Mouse (Mus musculus) heart, postnatal 0 days (tissue): ENCODE measurements around the gene Mdga1. TPM values are rescaled to one million over a fixed set of nuclear protein-coding genes. Genes with fewer than 3 reads are reported as not detected.
A peak's percentile ranks its signal among the peaks of the same experiment; 100 is the strongest.

ENCODE experiments used
- ATAC-seq: fragments of 200-750 bp; cut with Nextera tagmentation; 2 replicates; pipeline ENCODE4 v1.8.0; 2017; ENCODE audit warnings: low read depth, moderate number of reproducible peaks, moderate library complexity; ENCODE audit not compliant: insufficient read depth
- DNase-seq: peaks from one replicate; pipeline ENCODE4 v3.0.0-alpha.2; 2016; ENCODE audit warnings: low spot score
- H3K27ac ChIP-seq: fragments of 300-500 bp; sonication (generic); 2 replicates; pipeline ENCODE4 v1.5.1; 2014; ENCODE audit warnings: low read depth, mild to moderate bottlenecking
- H3K27me3 ChIP-seq: fragments of 300-500 bp; sonication (generic); 2 replicates; pipeline ENCODE4 v1.6.1; 2014; ENCODE audit warnings: low read length, mixed read lengths; ENCODE audit not compliant: control insufficient read depth, insufficient read depth
- H3K36me3 ChIP-seq: fragments of 300-500 bp; sonication (generic); replicated peaks from 2 replicates; pipeline ENCODE4 v1.6.1; 2014; ENCODE audit warnings: low read length, mixed read lengths; ENCODE audit not compliant: control insufficient read depth, insufficient read depth
- H3K4me1 ChIP-seq: fragments of 300-500 bp; sonication (generic); 2 replicates; pipeline ENCODE4 v1.6.1; 2014; ENCODE audit warnings: antibody characterized with exemption; ENCODE audit not compliant: control insufficient read depth, insufficient read depth
- H3K4me2 ChIP-seq: fragments of 300-500 bp; sonication (generic); 2 replicates; pipeline ENCODE4 v1.6.1; 2014; ENCODE audit warnings: low read depth, mild to moderate bottlenecking, low read length, moderate library complexity
- H3K4me3 ChIP-seq: fragments of 300-500 bp; sonication (generic); 2 replicates; pipeline ENCODE4 v1.5.1; 2014; ENCODE audit warnings: low read depth, low read length
- H3K9ac ChIP-seq: fragments of 300-500 bp; sonication (generic); replicated peaks from 2 replicates; pipeline ENCODE4 v1.6.1; 2014; ENCODE audit warnings: low read depth, low read length, mixed read lengths
- H3K9me3 ChIP-seq: fragments of 300-500 bp; sonication (generic); replicated peaks from 2 replicates; pipeline ENCODE4 v1.6.1; 2016; ENCODE audit warnings: low read length; ENCODE audit not compliant: control insufficient read depth
- CTCF ChIP-seq: IDR thresholded peaks from 2 replicates; pipeline ENCODE4 v1.5.1; 2016; ENCODE audit warnings: antibody characterized with exemption, control low read depth, low read depth
- EP300 ChIP-seq: IDR thresholded peaks from 2 replicates; pipeline ENCODE4 v1.6.1; 2016; ENCODE audit warnings: antibody characterized with exemption, low read depth
- WGBS: fragments of 180-500 bp; shearing (Covaris S2); extraction: QIAGEN DNeasy Blood & Tissue Kit; methylation state at CpG from one replicate; pipeline ENCODE4 v1.1.7; 2014; 5-methylcytosine and 5-hydroxymethylcytosine counted together
- polyA plus RNA-seq: library from polyadenylated mRNA; unstranded; fragments of >200 nt; fragmentation: Nextera tagmentation; extraction: Ambion mirVana; gene quantifications from 2 replicates; pipeline ENCODE4 v1.2.1, GENCODE M21; 2015
- total RNA-seq: library from RNA; depleted of rRNA; stranded (reverse); fragments of >200 nt; gene quantifications from 2 replicates; pipeline ENCODE4 v1.2.3, GENCODE M21; 2014; ENCODE audit warnings: low replicate concordance

Mdga1 gene
- total and polyA plus RNA-seq, 2 experiments from 2014 or later: 4.9 to 9.5 TPM

DNA sequence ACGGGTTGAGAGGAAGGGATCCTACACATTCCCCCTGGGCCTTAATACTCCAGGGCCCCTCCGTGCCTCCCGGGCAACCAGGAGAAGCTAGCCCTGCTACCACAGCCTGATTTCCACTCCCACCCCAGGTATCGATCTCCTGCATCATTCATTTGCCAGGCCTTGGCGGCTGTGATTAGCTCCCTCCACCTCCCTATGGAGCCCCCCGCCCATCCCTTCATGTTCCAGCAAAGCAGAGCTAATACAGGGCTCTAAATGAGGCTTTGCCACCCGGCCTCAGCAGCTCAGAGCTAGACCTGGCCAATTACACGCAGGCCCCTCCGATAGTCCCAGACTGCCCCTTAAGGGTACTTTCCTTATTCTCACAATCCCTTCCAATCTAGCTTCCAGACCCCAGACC, 86.5 kb downstream of the Mdga1 start:
- 61% methylated on average over 9 of the region's 9 CpGs for WGBS
- Histone ChIP-seq H3K4me3 (no peak overlapping the region), H3K9ac (no peak overlapping the region), H3K27me3 (peaks cover 17% of the 10 kb centered on the region; the same call in 1 of the 2 replicates), H3K4me1 (no peaks in the 10 kb centered on the region), H3K36me3 (no peaks in the 10 kb centered on the region), H3K4me2 (no peak overlapping the region), H3K27ac (no peak overlapping the region), H3K9me3 (no peaks in the 10 kb centered on the region)
- TF ChIP-seq EP300 (no peak), CTCF (no peak)
- DNase-seq: no peak
- ATAC-seq: no peak

DNA sequence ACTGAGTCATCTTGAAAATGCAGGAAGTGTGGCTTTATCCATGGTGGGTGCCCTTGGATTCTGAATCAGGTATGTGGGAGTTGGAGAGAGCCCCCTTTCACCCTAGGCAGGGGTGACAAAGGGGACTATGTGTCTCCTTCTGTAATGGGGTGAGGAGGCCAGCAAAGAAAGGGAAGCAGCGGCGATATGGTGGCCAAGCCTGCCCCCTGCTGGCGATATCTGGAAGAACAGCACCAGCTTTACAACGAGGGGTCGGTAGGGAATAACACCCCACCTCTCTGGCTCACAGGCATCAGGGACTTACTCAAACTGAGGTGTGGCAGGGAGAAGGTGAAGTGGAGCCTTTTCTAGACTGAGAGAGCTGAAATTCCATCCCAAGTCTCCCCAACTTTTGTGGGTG, 87.0 kb downstream of the Mdga1 start:
- Histone ChIP-seq H3K9me3 (no peaks in the 10 kb centered on the region), H3K9ac (no peak overlapping the region), H3K4me3 (no peak overlapping the region), H3K4me1 (no peaks in the 10 kb centered on the region), H3K36me3 (no peaks in the 10 kb centered on the region), H3K27me3 (peaks cover 17% of the 10 kb centered on the region; the same call in 1 of the 2 replicates), H3K27ac (no peak overlapping the region), H3K4me2 (no peak overlapping the region)
- ATAC-seq (no peak), DNase-seq (peak; percentile 60)
- TF ChIP-seq EP300 (no peak), CTCF (peak; percentile 87)
- 3% methylated on average over 5 of the region's 5 CpGs for WGBS

DNA sequence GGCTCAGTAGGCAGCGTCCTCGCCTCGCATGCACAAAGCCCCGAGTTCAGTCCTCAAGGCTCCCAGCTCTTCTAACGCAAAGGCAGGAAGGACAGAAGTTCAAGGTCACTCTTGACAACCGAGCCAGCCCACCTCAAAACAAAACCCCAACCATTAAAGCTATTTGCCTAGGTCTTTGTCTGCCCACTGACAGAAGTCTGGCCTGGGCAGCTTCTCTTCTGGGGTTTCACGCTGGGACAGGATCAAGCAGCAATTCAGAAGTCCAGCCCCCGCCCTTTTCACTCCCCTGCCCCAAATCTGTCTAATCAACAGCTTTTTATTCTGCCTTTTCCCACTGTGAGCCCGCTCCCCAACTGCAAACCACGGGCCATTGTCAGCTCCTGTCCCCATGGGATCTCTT, 89.6 kb downstream of the Mdga1 start:
- H3K27ac ChIP-seq: no peak overlapping the region
- no peak overlapping the region for H3K4me2 ChIP-seq
- no peak overlapping the region for H3K9ac ChIP-seq
- WGBS: 70% methylated on average over 10 of the region's 10 CpGs
- TF ChIP-seq CTCF (no peak), EP300 (no peak)
- DNase-seq: no peak
- H3K4me1 ChIP-seq: no peaks in the 10 kb centered on the region
- H3K27me3 ChIP-seq: peaks cover 17% of the 10 kb centered on the region; the same call in 1 of the 2 replicates
- ATAC-seq: no peak
- no peaks in the 10 kb centered on the region for H3K9me3 ChIP-seq
- H3K4me3 ChIP-seq: no peak overlapping the region
- no peaks in the 10 kb centered on the region for H3K36me3 ChIP-seq

DNA sequence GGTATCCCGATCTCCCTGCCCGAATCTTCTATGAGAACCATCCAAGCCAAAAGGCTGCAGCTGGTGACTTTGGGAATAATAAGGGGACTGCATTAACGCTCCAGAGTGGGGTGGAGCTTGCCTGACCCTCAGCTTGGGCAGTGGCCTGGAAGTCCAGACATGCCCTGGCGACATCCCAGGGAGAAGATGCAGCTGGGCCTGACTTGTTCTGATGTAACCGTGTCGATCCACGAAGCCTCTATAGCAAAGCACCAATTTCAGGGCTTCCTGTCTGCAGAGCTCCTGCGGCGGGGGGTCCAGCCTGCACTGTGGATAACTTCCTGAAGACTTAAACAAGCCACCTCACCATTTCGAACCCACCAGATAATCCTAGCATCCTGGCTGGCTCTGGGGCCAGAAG, 90.9 kb downstream of the Mdga1 start:
- ATAC-seq (no peak), DNase-seq (no peak)
- no peak overlapping the region for H3K4me3 ChIP-seq
- no peaks in the 10 kb centered on the region for H3K9me3 ChIP-seq
- peaks cover 7% of the 10 kb centered on the region; the same call in 1 of the 2 replicates for H3K27me3 ChIP-seq
- H3K4me1 ChIP-seq: no peaks in the 10 kb centered on the region
- H3K9ac ChIP-seq: no peak overlapping the region
- 85% methylated on average over 10 of the region's 10 CpGs for WGBS
- no peak overlapping the region for H3K4me2 ChIP-seq
- no peaks in the 10 kb centered on the region for H3K36me3 ChIP-seq
- H3K27ac ChIP-seq: no peak overlapping the region
- TF ChIP-seq EP300 (no peak), CTCF (no peak)

DNA sequence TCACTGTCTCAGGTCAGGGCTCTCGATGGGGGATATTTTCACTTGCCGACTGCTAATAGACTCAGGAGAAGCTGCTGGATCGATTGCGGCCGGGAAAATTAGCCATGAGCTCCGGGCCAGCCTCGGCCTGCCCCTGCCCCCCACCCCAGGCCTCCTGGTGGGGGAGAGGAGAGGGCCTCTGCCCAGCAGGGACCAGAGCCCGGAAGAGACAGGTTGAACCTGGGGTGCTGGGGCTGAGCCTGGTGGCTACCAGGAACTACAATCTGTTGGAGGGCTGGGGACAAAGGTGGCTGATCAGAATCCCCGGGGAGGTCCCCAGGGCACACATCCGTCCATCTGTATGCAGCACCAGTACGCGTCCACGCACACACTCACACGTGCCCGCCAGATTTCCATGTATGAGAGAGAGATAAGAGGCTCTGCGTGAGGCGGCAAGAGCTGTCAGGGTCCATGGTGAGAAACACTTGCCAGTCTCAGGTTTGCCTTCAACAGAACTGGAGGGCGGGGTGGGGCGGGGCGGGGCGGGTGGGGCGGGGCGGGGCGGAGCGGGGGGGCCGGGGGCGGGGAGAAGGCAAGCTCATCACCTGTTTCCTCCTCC, 95.7 kb downstream of the Mdga1 start:
- no peak overlapping the region for H3K27ac ChIP-seq
- no peak for ATAC-seq

DNA sequence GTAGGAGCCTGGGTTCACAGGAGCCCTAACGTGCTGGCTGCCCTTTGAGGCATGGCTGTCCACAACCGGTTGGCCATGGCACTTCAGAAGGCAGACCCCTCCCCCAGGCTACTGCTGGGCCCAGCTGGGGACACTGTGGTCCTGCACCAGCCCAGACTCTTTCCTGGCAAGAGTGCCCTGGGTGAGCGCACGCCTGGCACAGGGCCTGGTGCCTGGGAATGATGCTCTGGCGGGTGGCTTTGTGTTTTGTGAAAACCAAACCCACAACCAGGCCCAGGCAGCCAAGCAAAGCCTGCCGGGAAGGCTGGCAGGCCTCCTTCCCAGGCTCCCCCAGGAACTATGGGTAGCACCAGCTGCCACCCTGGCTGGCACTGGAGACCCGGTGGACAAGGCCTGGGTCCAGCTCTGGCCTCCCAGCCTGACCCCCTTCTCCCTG, 96.3 kb downstream of the Mdga1 start:
- TF ChIP-seq CTCF (no peak), EP300 (no peak)
- H3K4me3 ChIP-seq: no peak overlapping the region
- no peak overlapping the region for H3K27ac ChIP-seq
- H3K36me3 ChIP-seq: no peaks in the 10 kb centered on the region
- no peaks in the 10 kb centered on the region for H3K9me3 ChIP-seq
- no peaks in the 10 kb centered on the region for H3K4me1 ChIP-seq
- no peaks in the 10 kb centered on the region for H3K27me3 ChIP-seq
- peak; percentile 72 for ATAC-seq
- no peak overlapping the region for H3K4me2 ChIP-seq
- H3K9ac ChIP-seq: no peak overlapping the region
- no peak for DNase-seq
- WGBS: 61% methylated on average over 7 of the region's 7 CpGs

More for the DNA sequence above, 95.7 kb downstream of the Mdga1 start:
- no peak for DNase-seq
- Histone ChIP-seq H3K4me1 (no peaks in the 10 kb centered on the region), H3K4me2 (no peak overlapping the region), H3K9me3 (no peaks in the 10 kb centered on the region), H3K36me3 (no peaks in the 10 kb centered on the region), H3K27me3 (no peaks in the 10 kb centered on the region), H3K4me3 (no peak overlapping the region), H3K9ac (no peak overlapping the region)
- TF ChIP-seq EP300 (no peak), CTCF (no peak)
- WGBS: 15% methylated on average over 22 of the region's 27 CpGs
